Mouse (Mus musculus) ES-CJ7 (cell line): ENCODE measurements around the gene Kif28.
"Not testable (repeated sequence)": the region's sequence is repeated elsewhere in the genome, so short reads cannot be mapped to it uniquely, and the experiment has no call there.

Experiments used
- DNase-seq: peaks from one replicate; pipeline ENCODE4 v3.0.0; 2011; ENCODE audit warnings: low read depth, low spot score

The Kif28 gene

GRCm38 (mm10) chr1:179745171-179745570 is at the start of gene Kif28:
Kif28 (minus strand) TSS chr1:179745271.
- DNase-seq, result no peak

GRCm38 (mm10) chr1:179787281-179787680 is 42.2 kb upstream of the Kif28 start:
- no peak for DNase-seq

- DNase-seq, result no peak
Measured at GRCm38 (mm10) chr1:179785502-179785901, 40.4 kb upstream of the Kif28 start.

GRCm38 (mm10) chr1:179784098-179784497 is 39.0 kb upstream of the Kif28 start:
- DNase-seq, result no peak

- DNase-seq, result no peak
Measured at GRCm38 (mm10) chr1:179776831-179777230, 31.8 kb upstream of the Kif28 start.

GRCm38 (mm10) chr1:179760553-179760952 is 15.5 kb upstream of the Kif28 start:
- DNase-seq, result no peak

GRCm38 (mm10) chr1:179760086-179760485 is 15.0 kb upstream of the Kif28 start:
- DNase-seq, result no peak

- no peak for DNase-seq
Measured at GRCm38 (mm10) chr1:179756477-179756876, 11.4 kb upstream of the Kif28 start.

- DNase-seq, result no peak
Measured at GRCm38 (mm10) chr1:179753006-179753405, 7.9 kb upstream of the Kif28 start.

GRCm38 (mm10) chr1:179752276-179752675 is 7.2 kb upstream of the Kif28 start:
- DNase-seq, result no peak

GRCm38 (mm10) chr1:179743593-179744193 is 1.4 kb downstream of the Kif28 start:
- DNase-seq, result no peak

- no peak for DNase-seq
Measured at GRCm38 (mm10) chr1:179736483-179736882, 8.6 kb downstream of the Kif28 start.

- DNase-seq, result peak; percentile 94
Measured at GRCm38 (mm10) chr1:179734500-179735474, 10.3 kb downstream of the Kif28 start.

GRCm38 (mm10) chr1:179731391-179731790 is 13.7 kb downstream of the Kif28 start:
- no peak for DNase-seq

- DNase-seq, result peak; percentile 69
Measured at GRCm38 (mm10) chr1:179728661-179729060, 16.4 kb downstream of the Kif28 start.

GRCm38 (mm10) chr1:179722811-179723469 is 22.1 kb downstream of the Kif28 start:
- DNase-seq, result peak; percentile 55

GRCm38 (mm10) chr1:179715786-179716185 is 29.3 kb downstream of the Kif28 start:
- no peak for DNase-seq

- not testable (repeated sequence) for DNase-seq
Measured at GRCm38 (mm10) chr1:179715289-179715688, 29.8 kb downstream of the Kif28 start.

- DNase-seq, result no peak
Measured at GRCm38 (mm10) chr1:179713367-179713766, 31.7 kb downstream of the Kif28 start.

GRCm38 (mm10) chr1:179712658-179713057 is 32.4 kb downstream of the Kif28 start:
- DNase-seq, result no peak

- no peak for DNase-seq
Measured at GRCm38 (mm10) chr1:179710739-179711138, 34.3 kb downstream of the Kif28 start.

GRCm38 (mm10) chr1:179709390-179709789 is 35.7 kb downstream of the Kif28 start:
- no peak for DNase-seq
